Mouse (Mus musculus) brain, embryonic 14.5 days (tissue): Measurements from ENCODE around the gene H2-Eb1.

ENCODE experiments used
- CTCF ChIP-seq: fragments of 200-500 bp; IDR thresholded peaks from 2 replicates; pipeline ENCODE4 v1.5.1; 2012; ENCODE audit warnings: inconsistent platforms, mild to moderate bottlenecking, moderate library complexity, borderline replicate concordance; ENCODE audit not compliant: insufficient read depth, insufficient read length; ENCODE audit errors: extremely low read depth
- POLR2A ChIP-seq: fragments of 200-500 bp; IDR thresholded peaks from 2 replicates; pipeline ENCODE4 v1.6.1; 2012; ENCODE audit warnings: mild to moderate bottlenecking, inconsistent platforms, borderline replicate concordance; ENCODE audit not compliant: poor library complexity, insufficient read depth, insufficient read length, severe bottlenecking; ENCODE audit errors: extremely low read depth

DNA sequence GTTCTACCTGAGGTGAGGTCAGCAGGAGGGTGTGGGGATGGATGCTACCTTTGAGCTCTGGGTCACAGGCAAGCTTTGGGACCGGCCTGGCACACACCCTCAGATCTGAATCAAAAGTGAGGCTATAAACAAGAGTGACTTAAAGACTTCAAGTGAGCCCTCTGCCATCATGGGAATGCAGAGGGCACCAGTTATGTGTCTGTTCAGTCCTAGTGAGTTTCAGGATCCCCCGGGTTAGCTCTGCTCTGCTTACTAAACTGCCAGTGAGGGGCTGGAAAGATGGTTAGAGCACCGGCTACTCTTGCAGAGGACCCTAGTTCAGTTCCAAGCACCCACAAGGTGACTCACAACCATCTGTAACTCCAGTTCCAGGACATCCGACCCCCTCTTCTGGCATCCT, 13.1 kb upstream of the H2-Eb1 start:
- TF ChIP-seq CTCF (no peak), POLR2A (no peak)
